Mouse (Mus musculus) midbrain, postnatal 0 days (tissue): Measurements from ENCODE around the gene Thsd4. TPM values are rescaled to one million over a fixed set of nuclear protein-coding genes. Genes with fewer than 3 reads are reported as not detected.
A peak's percentile ranks its signal among the peaks of the same experiment; 100 is the strongest.

ENCODE experiments used
- ATAC-seq: fragments of 200-750 bp; cut with Nextera tagmentation; 2 replicates; pipeline ENCODE4 v1.8.0; 2017; ENCODE audit warnings: moderate number of reproducible peaks, mild to moderate bottlenecking, moderate TSS enrichment, moderate library complexity; ENCODE audit not compliant: low FRiP score
- DNase-seq: peaks from one replicate; pipeline ENCODE4 v3.0.0-alpha.2; 2015; ENCODE audit warnings: low spot score
- H3K27ac ChIP-seq: fragments of 300-500 bp; sonication (generic); 2 replicates; pipeline ENCODE4 v1.5.1; 2014; ENCODE audit warnings: low read depth, mild to moderate bottlenecking, low read length, mixed read lengths
- H3K27me3 ChIP-seq: fragments of 300-500 bp; sonication (generic); 2 replicates; pipeline ENCODE4 v1.6.1; 2014; ENCODE audit warnings: low read length, control low read depth, mixed read lengths; ENCODE audit not compliant: insufficient read depth
- H3K36me3 ChIP-seq: fragments of 300-500 bp; sonication (generic); 2 replicates; pipeline ENCODE4 v1.6.1; 2014; ENCODE audit warnings: low read length, control low read depth, mixed read lengths; ENCODE audit not compliant: insufficient read depth
- H3K4me1 ChIP-seq: fragments of 300-500 bp; sonication (generic); 2 replicates; pipeline ENCODE4 v1.6.1; 2014; ENCODE audit warnings: mild to moderate bottlenecking, control low read depth, antibody characterized with exemption, low read length, mixed read lengths; ENCODE audit not compliant: insufficient read depth
- H3K4me2 ChIP-seq: fragments of 300-500 bp; sonication (generic); 2 replicates; pipeline ENCODE4 v1.6.1; 2014; ENCODE audit warnings: low read depth, mild to moderate bottlenecking, low read length, mixed read lengths; ENCODE audit not compliant: poor library complexity, severe bottlenecking
- H3K4me3 ChIP-seq: fragments of 300-500 bp; sonication (generic); 2 replicates; pipeline ENCODE4 v1.5.1; 2014; ENCODE audit warnings: low read depth, mild to moderate bottlenecking, low read length, moderate library complexity
- H3K9ac ChIP-seq: fragments of 300-500 bp; sonication (generic); replicated peaks from 2 replicates; pipeline ENCODE4 v1.6.1; 2014; ENCODE audit warnings: mild to moderate bottlenecking, low read length, moderate library complexity, mixed read lengths; ENCODE audit not compliant: poor library complexity, severe bottlenecking
- H3K9me3 ChIP-seq: fragments of 300-500 bp; sonication (generic); 2 replicates; pipeline ENCODE4 v1.6.1; 2016; ENCODE audit warnings: low read length, control low read depth
- CTCF ChIP-seq: IDR thresholded peaks from 2 replicates; pipeline ENCODE4 v1.5.1; 2016; ENCODE audit warnings: antibody characterized with exemption, mild to moderate bottlenecking
- WGBS: fragments of 180-500 bp; shearing (Covaris S2); extraction: QIAGEN DNeasy Blood & Tissue Kit; methylation state at CpG from one replicate; pipeline ENCODE4 v1.1.7; 2014; 5-methylcytosine and 5-hydroxymethylcytosine counted together
- polyA plus RNA-seq: library from polyadenylated mRNA; unstranded; fragments of >200 nt; fragmentation: Nextera tagmentation; extraction: Ambion mirVana; gene quantifications from 2 replicates; pipeline ENCODE4 v1.2.1, GENCODE M21; 2015
- total RNA-seq: library from RNA; depleted of rRNA; stranded (reverse); fragments of >200 nt; gene quantifications from 2 replicates; pipeline ENCODE4 v1.2.3, GENCODE M21; 2014

The Thsd4 gene
- total and polyA plus RNA-seq, 2 experiments from 2014 or later: 4.8 to 23.6 TPM

GRCm38 (mm10) chr9:60561641-60562289 is 39.9 kb upstream of the Thsd4 start:
- ATAC-seq: no peak
- Histone ChIP-seq H3K9me3 (no peaks in the 10 kb centered on the region), H3K27me3 (no peaks in the 10 kb centered on the region), H3K4me2 (no peak overlapping the region), H3K36me3 (no peaks in the 10 kb centered on the region), H3K4me1 (peaks cover 8% of the 10 kb centered on the region), H3K4me3 (no peak overlapping the region), H3K27ac (0 out of 2 replicates have a peak overlapping the region, but pooled peaks have one; percentile 4), H3K9ac (no peak overlapping the region)
- WGBS: 54% methylated on average over 9 of the region's 9 CpGs
- no peak for TF ChIP-seq CTCF
- peak; percentile 67 for DNase-seq

- WGBS: 88% methylated on average over 3 of the region's 3 CpGs
- no peaks in the 10 kb centered on the region for H3K36me3 ChIP-seq
Measured at GRCm38 (mm10) chr9:60558507-60558906, 36.7 kb upstream of the Thsd4 start.

GRCm38 (mm10) chr9:60551238-60551637 is 29.4 kb upstream of the Thsd4 start:
- Histone ChIP-seq H3K9ac (no peak overlapping the region), H3K36me3 (no peaks in the 10 kb centered on the region), H3K27ac (no peak overlapping the region), H3K4me3 (no peak overlapping the region), H3K4me1 (no peaks in the 10 kb centered on the region), H3K4me2 (no peak overlapping the region), H3K9me3 (no peaks in the 10 kb centered on the region), H3K27me3 (no peaks in the 10 kb centered on the region)
- no peak for ATAC-seq
- 93% methylated on average over 4 of the region's 4 CpGs for WGBS
- no peak for DNase-seq
- peak; percentile 29 for TF ChIP-seq CTCF

More at GRCm38 (mm10) chr9:60558507-60558906, 36.7 kb upstream of the Thsd4 start:
- DNase-seq (no peak), ATAC-seq (no peak)
- no peak for TF ChIP-seq CTCF
- no peak overlapping the region for H3K4me3 ChIP-seq
- no peaks in the 10 kb centered on the region for H3K27me3 ChIP-seq
- no peak overlapping the region for H3K27ac ChIP-seq
- H3K4me1 ChIP-seq: peaks cover 8% of the 10 kb centered on the region
- no peak overlapping the region for H3K4me2 ChIP-seq
- H3K9ac ChIP-seq: no peak overlapping the region
- no peaks in the 10 kb centered on the region for H3K9me3 ChIP-seq

- no peak overlapping the region for H3K4me3 ChIP-seq
- no peaks in the 10 kb centered on the region for H3K27me3 ChIP-seq
- no peak for ATAC-seq
- DNase-seq: peak; percentile 58
- H3K9me3 ChIP-seq: no peaks in the 10 kb centered on the region
- 25% methylated on average over 4 of the region's 4 CpGs for WGBS
- no peaks in the 10 kb centered on the region for H3K4me1 ChIP-seq
- peak; percentile 72 for TF ChIP-seq CTCF
- no peaks in the 10 kb centered on the region for H3K36me3 ChIP-seq
- no peak overlapping the region for H3K27ac ChIP-seq
- H3K9ac ChIP-seq: no peak overlapping the region
- no peak overlapping the region for H3K4me2 ChIP-seq
Measured at GRCm38 (mm10) chr9:60548182-60548581, 26.3 kb upstream of the Thsd4 start.

GRCm38 (mm10) chr9:60546169-60546568 is 24.3 kb upstream of the Thsd4 start:
- no peak for TF ChIP-seq CTCF
- H3K9me3 ChIP-seq: no peaks in the 10 kb centered on the region
- no peak overlapping the region for H3K9ac ChIP-seq
- no peak overlapping the region for H3K4me3 ChIP-seq
- ATAC-seq: no peak
- DNase-seq: no peak
- no peaks in the 10 kb centered on the region for H3K36me3 ChIP-seq
- no peaks in the 10 kb centered on the region for H3K27me3 ChIP-seq
- H3K4me1 ChIP-seq: no peaks in the 10 kb centered on the region
- no peak overlapping the region for H3K27ac ChIP-seq
- H3K4me2 ChIP-seq: no peak overlapping the region
- 92% methylated on average over 2 of the region's 2 CpGs for WGBS

GRCm38 (mm10) chr9:60545361-60546096 is 23.7 kb upstream of the Thsd4 start:
- H3K27me3 ChIP-seq: no peaks in the 10 kb centered on the region
- no peaks in the 10 kb centered on the region for H3K9me3 ChIP-seq
- H3K4me1 ChIP-seq: no peaks in the 10 kb centered on the region
- DNase-seq: no peak
- no peak for TF ChIP-seq CTCF
- ATAC-seq: no peak
- 87% methylated on average over 13 of the region's 13 CpGs for WGBS
- no peak overlapping the region for H3K4me3 ChIP-seq
- no peak overlapping the region for H3K9ac ChIP-seq
- H3K36me3 ChIP-seq: no peaks in the 10 kb centered on the region
- no peak overlapping the region for H3K27ac ChIP-seq
- H3K4me2 ChIP-seq: no peak overlapping the region
